Mouse (Mus musculus): Measurements from ENCODE around the gene BC005537. TPM values are rescaled to one million over a fixed set of nuclear protein-coding genes. Genes with fewer than 3 reads are reported as not detected.

Gene BC005537
- polyA plus RNA-seq, 1 experiment from 2014 or later = 9.4 TPM

DNA sequence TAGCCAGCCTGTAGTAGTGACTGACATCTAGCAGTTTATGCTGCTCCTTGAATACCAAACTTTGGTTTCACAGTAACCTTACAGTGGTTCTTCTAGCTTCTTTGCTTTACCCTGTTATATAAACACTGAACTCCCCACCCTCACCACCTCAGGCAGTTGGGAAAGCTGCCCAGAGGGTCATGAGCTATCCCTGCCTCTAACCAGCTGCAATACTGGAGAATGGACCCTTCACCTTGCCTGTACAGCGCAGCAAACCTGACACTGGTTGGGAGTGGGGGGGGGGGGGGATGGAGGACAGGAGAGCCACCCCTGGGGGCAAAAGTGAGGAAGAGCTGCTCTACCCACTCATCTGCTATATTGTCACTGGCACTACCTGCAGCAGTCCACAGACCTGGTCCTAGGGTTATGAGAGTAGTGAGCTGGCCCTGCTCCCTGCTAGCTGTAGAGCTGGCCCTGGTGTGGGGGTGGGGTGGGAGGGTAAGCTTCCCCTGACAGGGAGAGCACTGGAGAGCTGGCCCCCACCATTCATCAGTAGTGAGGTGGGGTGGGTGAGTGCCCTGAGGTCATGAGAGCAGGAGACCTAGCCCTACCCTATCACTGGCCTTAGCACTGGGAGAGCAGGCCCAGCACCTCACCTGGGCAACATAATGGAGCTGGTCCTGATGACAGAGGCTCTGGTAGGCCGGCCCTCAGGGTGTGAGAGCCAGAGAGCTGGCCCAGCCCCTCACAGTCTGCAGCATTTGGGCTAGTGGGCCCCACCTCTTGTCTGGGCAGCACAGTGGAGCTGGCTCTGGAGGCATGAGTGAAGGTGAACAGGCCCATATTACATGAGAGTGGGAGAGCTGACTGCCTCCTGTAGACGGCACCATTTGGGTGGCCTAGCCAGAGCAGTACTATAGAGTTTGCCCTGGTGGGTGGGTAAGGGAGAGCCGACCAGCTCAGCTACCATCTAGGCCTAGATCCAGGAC lies 15.0 kb downstream of the BC005537 start:
- peak; percentile 66 for ATAC-seq
- WGBS = 60% methylated on average over 4 of the region's 4 CpGs
- Histone ChIP-seq H3K27me3 (replicated peaks; ENCODE audit: control insufficient read depth, insufficient read depth, low read length) (no peaks in the 10 kb centered on the region), H3K4me3 (ENCODE audit: low read length) (no peak overlapping the region), H3K9me3 (ENCODE audit: control insufficient read depth, low read length) (no peaks in the 10 kb centered on the region), H3K4me1 (ENCODE audit: control insufficient read depth, insufficient read depth, low read length) (no peaks in the 10 kb centered on the region), H3K4me2 (ENCODE audit: low read depth, low read length) (no peak overlapping the region), H3K36me3 (ENCODE audit: control insufficient read depth, insufficient read depth, low read length) (peaks cover 4% of the 10 kb centered on the region; the same call in 1 of the 2 replicates), H3K9ac (ENCODE audit: low read depth, low read length) (no peak overlapping the region), H3K27ac (ENCODE audit: low read length) (no peak overlapping the region)

DNA sequence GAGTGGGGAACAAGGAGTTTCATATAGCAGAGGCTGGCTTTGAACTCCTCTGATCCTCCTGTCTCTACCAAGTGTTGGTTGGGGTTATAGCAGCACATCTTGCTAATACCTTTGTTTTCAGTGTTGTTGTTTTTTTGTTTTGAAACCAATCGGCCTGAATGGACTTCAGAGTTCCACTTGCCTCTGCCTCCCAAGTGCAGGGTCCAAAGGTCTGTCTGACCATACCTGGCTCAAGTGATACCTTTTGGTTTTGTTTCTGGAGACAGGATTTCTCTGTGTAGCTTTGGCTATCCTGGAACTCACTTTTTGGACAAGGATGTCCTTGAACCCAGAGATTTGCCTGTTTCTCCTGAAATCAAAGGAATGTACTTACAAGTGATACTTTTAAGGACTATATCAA lies 18.5 kb downstream of the BC005537 start:
- no peaks in the 10 kb centered on the region for H3K9me3 ChIP-seq (ENCODE audit: control insufficient read depth, low read length)
- H3K9ac ChIP-seq (ENCODE audit: low read depth, low read length) = no peak overlapping the region
- H3K27ac ChIP-seq (ENCODE audit: low read length) = no peak overlapping the region
- no peaks in the 10 kb centered on the region for H3K4me1 ChIP-seq (ENCODE audit: control insufficient read depth, insufficient read depth, low read length)
- no peak overlapping the region for H3K4me2 ChIP-seq (ENCODE audit: low read depth, low read length)
- no peak overlapping the region for H3K4me3 ChIP-seq (ENCODE audit: low read length)
- WGBS = 86% methylated on average over 1 of the region's 1 CpGs
- H3K36me3 ChIP-seq (ENCODE audit: control insufficient read depth, insufficient read depth, low read length) = no peaks in the 10 kb centered on the region
- no peaks in the 10 kb centered on the region for H3K27me3 ChIP-seq (replicated peaks; ENCODE audit: control insufficient read depth, insufficient read depth, low read length)
- no peak for ATAC-seq

DNA sequence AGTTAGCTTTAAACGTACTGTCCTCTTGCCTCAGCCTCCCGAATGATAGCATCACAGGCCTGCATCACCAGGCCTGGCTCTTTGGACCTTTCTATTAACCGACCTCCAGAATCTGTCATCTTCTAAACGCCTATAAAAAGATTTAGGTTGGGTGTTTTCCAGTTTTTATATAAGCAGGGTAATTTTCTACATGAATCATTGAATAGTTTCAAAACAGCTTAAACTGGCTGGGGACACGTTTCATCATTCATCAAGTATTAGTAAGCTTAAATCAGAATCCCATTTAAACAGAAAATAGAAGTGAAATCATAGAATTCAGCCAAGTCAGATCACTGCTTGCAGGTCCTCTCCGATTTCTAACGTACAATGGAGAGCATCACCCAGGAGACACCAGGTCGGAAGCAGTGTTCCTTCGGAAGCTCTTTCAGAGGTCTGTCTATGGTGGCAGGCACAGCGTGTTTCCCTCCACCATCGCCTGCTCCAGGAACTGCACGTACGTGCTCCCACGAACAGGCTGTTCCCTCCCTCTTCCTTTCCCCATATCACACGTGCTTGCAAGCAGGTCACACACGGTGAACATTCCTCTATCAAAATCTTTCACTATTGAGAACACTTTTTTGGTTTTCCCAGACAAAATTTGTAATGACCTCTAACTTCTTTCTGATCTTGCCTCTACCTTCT lies 21.3 kb downstream of the BC005537 start:
- ATAC-seq = no peak
- Histone ChIP-seq H3K36me3 (ENCODE audit: control insufficient read depth, insufficient read depth, low read length) (no peaks in the 10 kb centered on the region), H3K27me3 (replicated peaks; ENCODE audit: control insufficient read depth, insufficient read depth, low read length) (no peaks in the 10 kb centered on the region), H3K4me1 (ENCODE audit: control insufficient read depth, insufficient read depth, low read length) (no peaks in the 10 kb centered on the region), H3K9ac (ENCODE audit: low read depth, low read length) (no peak overlapping the region), H3K4me3 (ENCODE audit: low read length) (no peak overlapping the region), H3K4me2 (ENCODE audit: low read depth, low read length) (no peak overlapping the region), H3K9me3 (ENCODE audit: control insufficient read depth, low read length) (no peaks in the 10 kb centered on the region), H3K27ac (ENCODE audit: low read length) (no peak overlapping the region)
- WGBS = 89% methylated on average over 16 of the region's 16 CpGs

DNA sequence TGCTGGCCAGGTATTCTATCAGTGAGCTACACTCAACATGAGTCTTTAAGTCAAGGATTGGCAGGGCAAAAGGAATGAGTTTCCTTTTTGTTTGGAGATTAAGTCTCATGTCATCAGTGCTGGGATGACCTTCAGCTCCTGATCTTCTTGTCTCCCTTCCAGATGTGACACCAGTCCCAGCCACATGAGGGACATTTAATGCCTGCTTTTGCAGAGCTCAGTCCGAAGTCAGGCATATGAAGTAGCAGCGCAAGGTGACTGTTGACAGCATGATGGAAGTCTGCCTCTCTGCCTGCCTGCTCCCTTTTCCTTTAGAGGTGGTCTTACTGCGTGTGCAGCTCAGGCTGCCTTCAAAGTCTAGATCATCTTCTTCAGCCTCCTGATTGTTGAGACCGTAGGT lies 23.2 kb downstream of the BC005537 start:
- Histone ChIP-seq H3K4me1 (ENCODE audit: control insufficient read depth, insufficient read depth, low read length) (no peaks in the 10 kb centered on the region), H3K27ac (ENCODE audit: low read length) (no peak overlapping the region), H3K27me3 (replicated peaks; ENCODE audit: control insufficient read depth, insufficient read depth, low read length) (no peaks in the 10 kb centered on the region), H3K4me3 (ENCODE audit: low read length) (no peak overlapping the region), H3K4me2 (ENCODE audit: low read depth, low read length) (no peak overlapping the region), H3K9me3 (ENCODE audit: control insufficient read depth, low read length) (no peaks in the 10 kb centered on the region), H3K9ac (ENCODE audit: low read depth, low read length) (no peak overlapping the region), H3K36me3 (ENCODE audit: control insufficient read depth, insufficient read depth, low read length) (no peaks in the 10 kb centered on the region)
- no peak for ATAC-seq
- 86% methylated on average over 4 of the region's 4 CpGs for WGBS

DNA sequence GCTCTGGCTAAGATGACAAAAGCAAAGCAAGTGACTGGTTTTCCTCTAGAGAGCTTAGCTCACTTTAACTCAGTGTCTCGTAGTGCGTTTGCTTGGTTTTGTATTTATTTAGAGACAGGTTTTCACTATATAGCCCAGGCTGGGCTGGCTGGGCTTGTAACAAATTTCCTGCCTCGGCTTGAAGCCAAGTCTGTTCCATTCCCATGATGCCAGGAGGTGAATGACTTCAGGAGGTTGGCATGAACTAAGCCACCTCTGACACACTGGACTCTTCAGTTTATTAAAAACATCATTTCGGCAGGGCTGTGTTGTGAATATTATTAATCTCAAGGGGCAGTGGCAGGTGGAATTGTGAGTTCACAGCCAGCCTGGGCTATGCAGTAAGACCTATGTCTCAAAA lies 24.1 kb downstream of the BC005537 start:
- Histone ChIP-seq H3K9me3 (ENCODE audit: control insufficient read depth, low read length) (no peaks in the 10 kb centered on the region), H3K36me3 (ENCODE audit: control insufficient read depth, insufficient read depth, low read length) (no peaks in the 10 kb centered on the region), H3K27ac (ENCODE audit: low read length) (no peak overlapping the region), H3K4me3 (ENCODE audit: low read length) (no peak overlapping the region), H3K27me3 (replicated peaks; ENCODE audit: control insufficient read depth, insufficient read depth, low read length) (no peaks in the 10 kb centered on the region), H3K4me1 (ENCODE audit: control insufficient read depth, insufficient read depth, low read length) (no peaks in the 10 kb centered on the region), H3K4me2 (ENCODE audit: low read depth, low read length) (no peak overlapping the region), H3K9ac (ENCODE audit: low read depth, low read length) (no peak overlapping the region)
- ATAC-seq = no peak
- 83% methylated on average over 4 of the region's 4 CpGs for WGBS

DNA sequence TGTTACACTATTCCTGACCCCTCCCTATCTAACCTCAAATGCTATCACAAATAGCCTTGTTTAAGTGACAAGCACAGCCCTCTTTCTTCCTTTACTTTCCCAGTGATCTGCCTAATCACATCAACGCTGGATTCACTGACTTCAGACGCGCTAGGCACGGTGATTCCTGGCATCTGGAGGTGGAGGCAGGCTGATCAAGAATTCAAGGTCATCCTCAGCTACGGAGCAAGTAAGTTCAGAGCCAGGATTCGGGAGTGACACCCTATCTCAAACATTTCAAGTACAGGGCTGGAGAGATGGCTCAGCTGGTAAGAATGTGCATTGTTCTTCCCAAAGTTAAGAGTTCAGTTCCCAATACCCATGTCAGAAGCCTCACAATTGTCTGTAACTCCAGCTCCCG lies 24.7 kb downstream of the BC005537 start:
- Histone ChIP-seq H3K4me3 (ENCODE audit: low read length) (no peak overlapping the region), H3K4me2 (ENCODE audit: low read depth, low read length) (no peak overlapping the region), H3K27me3 (replicated peaks; ENCODE audit: control insufficient read depth, insufficient read depth, low read length) (no peaks in the 10 kb centered on the region), H3K36me3 (ENCODE audit: control insufficient read depth, insufficient read depth, low read length) (no peaks in the 10 kb centered on the region), H3K27ac (ENCODE audit: low read length) (no peak overlapping the region), H3K4me1 (ENCODE audit: control insufficient read depth, insufficient read depth, low read length) (no peaks in the 10 kb centered on the region), H3K9me3 (ENCODE audit: control insufficient read depth, low read length) (no peaks in the 10 kb centered on the region), H3K9ac (ENCODE audit: low read depth, low read length) (no peak overlapping the region)
- ATAC-seq = no peak
- 69% methylated on average over 7 of the region's 7 CpGs for WGBS

DNA sequence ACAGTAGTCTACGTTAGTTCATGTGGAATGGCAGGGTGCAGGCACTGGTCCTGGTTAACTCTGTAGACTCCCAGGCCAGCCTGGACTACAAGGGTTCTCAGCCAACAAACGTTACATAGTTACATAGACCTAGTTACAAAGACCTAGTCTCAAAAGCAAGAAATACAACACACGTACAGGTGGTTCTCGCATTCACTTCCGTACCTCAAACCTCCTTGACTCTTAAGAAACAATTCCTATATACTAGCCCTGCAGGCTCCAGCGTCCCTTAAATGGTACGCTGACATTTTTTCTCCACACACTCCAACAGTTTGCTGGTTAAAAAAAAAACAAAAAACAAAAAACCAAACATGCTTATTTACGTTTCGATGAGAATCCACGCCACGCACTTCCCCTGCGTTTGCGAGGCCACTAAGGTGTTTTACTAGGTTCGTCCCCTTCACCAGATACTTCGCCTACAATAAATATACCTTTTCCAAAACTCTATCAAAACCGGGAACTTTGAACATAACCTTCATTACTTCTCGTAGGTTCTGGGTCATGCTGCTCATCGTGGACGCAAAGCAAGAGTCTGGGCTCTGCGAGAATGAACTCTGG lies 29.4 kb downstream of the BC005537 start:
- H3K4me1 ChIP-seq (ENCODE audit: control insufficient read depth, insufficient read depth, low read length) = peaks cover 10% of the 10 kb centered on the region
- WGBS = 2% methylated on average over 20 of the region's 20 CpGs
- peak overlapping the region; percentile 72 for H3K9ac ChIP-seq (ENCODE audit: low read depth, low read length)
- no peak for ATAC-seq
- no peaks in the 10 kb centered on the region for H3K9me3 ChIP-seq (ENCODE audit: control insufficient read depth, low read length)
- no peaks in the 10 kb centered on the region for H3K36me3 ChIP-seq (ENCODE audit: control insufficient read depth, insufficient read depth, low read length)
- H3K27me3 ChIP-seq (replicated peaks; ENCODE audit: control insufficient read depth, insufficient read depth, low read length) = no peaks in the 10 kb centered on the region
- peak overlapping the region; percentile 93 for H3K4me3 ChIP-seq (ENCODE audit: low read length)
- H3K27ac ChIP-seq (ENCODE audit: low read length) = peak overlapping the region; percentile 81
- H3K4me2 ChIP-seq (ENCODE audit: low read depth, low read length) = peak overlapping the region; percentile 59

DNA sequence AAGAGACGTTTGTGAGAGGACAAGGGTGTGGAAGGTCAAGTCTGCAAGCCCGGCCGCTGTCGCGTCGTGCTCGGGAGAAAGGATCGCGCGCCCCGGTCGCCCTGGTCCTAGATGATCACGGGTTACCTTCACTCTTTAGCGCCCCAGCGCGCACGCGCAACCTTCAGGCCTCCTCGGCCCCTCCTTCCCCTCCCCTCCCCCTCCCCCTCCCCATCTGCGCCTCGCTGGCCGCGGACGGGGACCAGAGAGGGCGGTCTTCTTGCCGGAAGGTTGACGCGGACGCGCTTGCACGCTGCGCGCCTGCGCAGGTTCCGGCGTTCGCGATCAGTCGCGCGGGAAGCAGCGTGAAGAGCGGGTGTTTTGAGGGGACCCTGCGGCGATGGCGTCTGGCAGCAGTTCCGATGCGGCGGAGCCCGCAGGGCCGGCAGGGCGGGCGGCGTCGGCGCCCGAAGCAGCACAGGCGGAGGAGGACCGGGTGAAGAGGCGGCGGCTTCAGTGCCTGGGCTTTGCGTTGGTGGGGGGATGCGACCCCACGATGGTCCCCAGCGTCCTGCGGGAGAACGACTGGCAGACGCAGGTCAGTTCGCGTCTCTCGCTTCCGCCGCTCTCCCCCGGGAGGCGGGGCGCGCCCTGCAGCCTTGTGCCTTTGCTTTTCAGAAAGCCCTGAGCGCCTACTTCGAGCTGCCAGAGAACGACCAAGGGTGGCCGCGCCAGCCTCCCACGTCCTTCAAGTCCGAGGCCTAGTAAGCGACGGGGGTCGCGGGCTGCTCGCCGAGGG lies 30.1 kb downstream of the BC005537 start, which contains the start of the genes Acot13 and Tdp2:
Gene Acot13 (minus strand): TSS at position 188 of the 778 bp plus-strand sequence.
Gene Tdp2 (plus strand): TSS at position 327 of the 778 bp plus-strand sequence.
- Histone ChIP-seq H3K4me1 (ENCODE audit: control insufficient read depth, insufficient read depth, low read length) (peaks cover 10% of the 10 kb centered on the region), H3K27ac (ENCODE audit: low read length) (peak within 1 kb of the TSS; percentile 96), H3K4me3 (ENCODE audit: low read length) (peak within 1 kb of the TSS; percentile 93), H3K36me3 (ENCODE audit: control insufficient read depth, insufficient read depth, low read length) (no peaks in the 10 kb centered on the region), H3K27me3 (replicated peaks; ENCODE audit: control insufficient read depth, insufficient read depth, low read length) (no peaks in the 10 kb centered on the region), H3K9me3 (ENCODE audit: control insufficient read depth, low read length) (no peaks in the 10 kb centered on the region), H3K4me2 (ENCODE audit: low read depth, low read length) (peak within 1 kb of the TSS; percentile 87), H3K9ac (ENCODE audit: low read depth, low read length) (peak within 1 kb of the TSS; percentile 97)
- WGBS = under 1% methylated on average over 87 of the region's 90 CpGs
- ATAC-seq = peak; percentile 98

Data from intestine, embryonic 16.5 days (tissue).